Mouse (Mus musculus): ENCODE data around the gene Nxpe4.
"Not testable (repeated sequence)": the region's sequence is repeated elsewhere in the genome, so short reads cannot be mapped to it uniquely, and the experiment has no call there.

Gene Nxpe4

DNA sequence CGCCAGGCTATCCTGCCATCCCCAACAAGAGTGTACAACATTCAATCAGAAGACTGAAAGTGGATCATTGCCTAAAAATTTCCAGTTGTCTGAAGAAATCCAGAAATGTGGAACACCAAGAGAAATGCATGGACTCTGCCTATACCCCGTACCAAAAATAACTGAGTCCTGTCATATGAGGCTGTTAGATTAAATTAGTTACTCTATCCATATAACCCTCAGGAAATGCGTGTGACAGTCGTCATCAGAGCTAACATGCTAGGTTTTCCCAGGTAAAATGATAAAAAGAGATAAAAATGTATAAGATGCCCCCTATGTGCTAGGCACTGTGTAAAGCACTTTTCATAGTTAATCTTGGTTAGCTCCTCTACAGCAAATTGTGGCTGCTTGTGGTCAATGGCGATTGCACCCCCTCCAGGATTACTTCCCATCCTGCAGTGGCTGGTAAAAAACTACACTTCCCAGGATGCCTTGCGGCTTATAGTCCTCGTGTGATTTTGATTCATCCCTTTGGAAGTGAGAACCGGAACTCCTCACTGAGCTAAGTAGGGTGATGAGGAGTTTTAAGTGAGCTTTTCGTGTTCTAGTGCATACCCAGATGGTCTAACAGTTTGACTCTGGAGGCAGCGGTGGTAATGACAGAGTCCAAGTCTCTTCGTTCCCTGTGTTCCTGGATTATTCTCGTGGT is at the start of gene Nxpe4:
TSS of gene Nxpe4 (plus strand) at position 519 of the 688 bp plus-strand sequence.
- DNase-seq (ENCODE audit: extremely low spot score, low spot score), result peak; percentile 71

DNA sequence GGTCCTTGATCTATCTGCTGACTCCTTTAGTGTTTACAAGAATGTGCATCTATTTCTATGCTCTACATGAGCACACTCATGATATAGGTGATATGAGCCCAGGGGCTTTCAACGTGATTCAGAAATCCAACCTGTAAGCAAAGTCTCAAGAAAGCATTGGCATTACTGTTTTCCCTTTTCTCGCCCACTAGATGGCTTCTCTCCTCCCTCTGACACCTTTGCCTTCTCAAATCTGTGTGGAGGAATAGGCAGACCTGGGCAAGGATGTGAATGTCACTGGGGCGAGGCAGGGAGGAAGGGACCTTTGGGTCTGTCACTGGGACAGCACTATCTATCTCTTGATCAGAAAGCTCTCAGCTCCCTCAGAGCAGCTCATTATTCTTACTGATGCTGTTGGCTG is 35.0 kb upstream of the Nxpe4 start:
- DNase-seq (ENCODE audit: extremely low spot score, low spot score), result no peak

DNA sequence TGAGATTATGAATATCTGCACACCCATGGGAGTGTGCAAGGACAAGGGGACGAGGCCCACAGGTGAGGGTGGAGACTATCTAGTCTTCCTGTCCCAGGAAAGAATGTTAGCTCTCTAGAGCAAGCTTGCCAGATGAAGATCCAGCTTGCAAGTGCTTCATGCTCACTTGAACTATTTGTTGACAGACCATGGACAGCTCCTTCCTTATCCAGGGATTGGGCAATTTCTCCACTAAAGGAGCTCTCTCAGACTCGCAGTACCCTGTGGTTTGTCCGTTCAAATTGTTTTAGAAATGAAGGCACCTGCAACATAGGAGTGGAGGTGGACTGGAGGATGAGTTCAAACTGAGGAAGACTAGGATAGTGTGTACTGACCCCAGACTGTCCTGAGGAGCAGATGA is 24.3 kb upstream of the Nxpe4 start:
- DNase-seq (ENCODE audit: extremely low spot score, low spot score), result no peak

DNA sequence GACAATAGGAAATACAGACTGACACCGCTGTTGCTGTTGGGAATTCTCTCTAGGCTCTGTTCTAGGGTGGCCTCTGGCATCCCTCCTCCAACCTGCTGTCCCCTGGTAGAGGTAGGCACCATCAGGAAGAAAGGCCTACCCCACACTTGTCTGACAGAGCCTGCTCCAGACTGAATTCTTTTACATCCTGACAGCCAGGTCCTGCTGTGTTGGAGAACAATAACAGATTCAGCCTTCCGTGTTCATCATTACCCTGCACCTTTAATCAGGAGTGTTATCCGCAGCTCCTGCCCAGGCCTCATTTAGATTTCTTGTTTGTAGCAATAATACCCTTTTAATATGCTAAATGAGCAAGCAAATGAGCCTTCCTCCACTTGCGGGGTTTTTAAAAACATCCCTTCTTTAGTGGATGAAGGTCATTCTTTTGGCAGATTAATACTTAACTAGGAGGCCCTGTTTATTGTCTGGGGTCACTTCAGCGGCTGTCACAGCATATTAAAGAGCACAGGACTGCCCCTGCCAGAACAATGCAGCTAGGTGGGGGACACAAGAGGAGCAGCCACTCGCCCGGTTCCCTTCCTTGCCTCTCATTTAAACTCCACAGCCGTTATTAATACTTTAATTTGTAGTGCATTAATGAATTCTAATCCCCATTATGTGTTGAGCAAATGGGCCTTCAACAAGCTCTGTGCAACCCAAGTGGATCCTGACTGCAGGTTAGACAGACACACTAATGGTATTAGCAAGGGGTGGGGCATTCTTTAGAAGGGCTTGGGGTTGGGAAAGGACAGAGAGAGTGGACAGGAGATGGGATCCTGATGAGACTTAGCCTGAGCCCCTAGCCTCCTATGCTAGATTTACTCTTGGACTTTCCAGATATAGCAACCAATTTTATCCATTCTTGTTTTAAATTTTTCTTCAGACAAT is 21.1 kb upstream of the Nxpe4 start:
- DNase-seq (ENCODE audit: extremely low spot score, low spot score), result no peak

DNA sequence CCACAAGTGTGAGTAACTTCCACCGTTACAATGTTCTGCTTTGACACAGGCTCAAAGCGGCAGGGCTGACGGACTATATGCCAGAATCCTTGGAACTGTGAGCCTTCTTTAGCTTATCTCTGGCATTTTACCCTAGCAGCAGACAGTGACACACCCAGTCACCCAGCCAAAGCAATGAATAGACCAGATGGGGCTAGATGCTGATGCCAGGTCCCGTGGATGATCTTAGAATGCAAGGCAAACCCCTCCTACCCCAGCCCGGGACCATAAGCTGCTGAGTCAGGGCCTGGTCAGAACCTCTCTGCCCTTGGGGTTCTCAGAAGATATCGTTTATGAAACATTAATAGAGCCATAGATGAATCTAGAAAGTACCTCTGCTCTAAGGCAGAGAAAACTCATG is 19.2 kb upstream of the Nxpe4 start:
- DNase-seq (ENCODE audit: extremely low spot score, low spot score), result no peak

DNA sequence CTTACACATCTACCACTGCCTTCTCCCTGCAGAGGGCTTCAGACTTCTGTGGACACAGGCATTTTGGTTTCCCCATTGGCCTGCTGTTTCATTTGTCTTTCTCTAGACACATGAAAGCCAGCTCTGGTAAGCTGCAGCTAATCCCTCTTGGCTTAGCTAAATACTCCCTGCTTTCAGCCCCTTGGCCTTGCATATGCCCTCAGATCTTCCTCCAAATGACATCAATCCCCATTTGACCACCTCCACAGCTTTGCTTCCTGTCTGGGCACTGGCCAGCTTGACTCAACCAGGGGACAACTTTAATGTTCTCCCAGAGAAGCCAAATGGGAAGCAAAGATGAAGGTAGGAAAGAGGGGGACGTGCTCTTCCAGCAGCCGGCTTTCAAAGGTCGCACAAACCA is 15.1 kb upstream of the Nxpe4 start:
- no peak for DNase-seq (ENCODE audit: extremely low spot score, low spot score)

DNA sequence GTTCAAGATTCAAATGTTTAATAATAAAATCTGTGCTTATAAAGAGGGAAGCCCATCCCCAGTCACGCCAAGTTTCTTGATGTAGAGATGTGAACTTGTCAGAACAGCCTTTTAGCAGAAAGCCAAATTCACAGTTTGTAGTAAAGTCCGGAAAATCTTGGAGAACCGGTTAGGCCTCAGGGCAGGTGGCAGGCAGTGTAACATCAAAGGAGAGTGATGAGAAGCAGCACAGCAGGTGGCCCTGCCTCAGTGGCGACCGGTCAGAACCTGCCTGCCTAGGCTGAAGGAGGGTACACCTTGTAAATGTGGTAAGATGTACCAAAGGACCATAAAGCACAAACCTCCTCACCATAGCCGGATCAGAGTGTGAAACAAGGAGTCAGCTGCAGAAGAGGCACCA is 4.7 kb downstream of the Nxpe4 start:
- DNase-seq (ENCODE audit: extremely low spot score, low spot score), result not testable (repeated sequence)

DNA sequence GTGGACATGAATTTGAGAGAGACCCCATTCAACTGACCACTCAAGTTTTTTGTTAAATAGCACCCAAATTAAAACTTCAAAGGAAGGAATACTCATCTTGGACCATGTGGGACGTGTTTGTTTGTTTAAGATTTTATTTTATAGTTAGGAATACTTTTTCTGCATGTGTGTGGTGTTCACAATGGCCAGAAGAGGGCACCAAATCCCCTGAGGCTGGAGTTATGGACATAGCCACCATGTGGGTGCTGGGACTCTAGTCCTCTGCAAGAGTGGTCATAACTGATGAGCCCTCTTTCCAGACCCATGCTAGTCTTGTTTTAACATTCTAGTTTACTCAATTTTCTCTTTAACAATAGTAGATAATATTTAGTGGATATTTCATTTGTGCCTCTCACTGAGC is 14.9 kb downstream of the Nxpe4 start:
- no peak for DNase-seq (ENCODE audit: extremely low spot score, low spot score)

DNA sequence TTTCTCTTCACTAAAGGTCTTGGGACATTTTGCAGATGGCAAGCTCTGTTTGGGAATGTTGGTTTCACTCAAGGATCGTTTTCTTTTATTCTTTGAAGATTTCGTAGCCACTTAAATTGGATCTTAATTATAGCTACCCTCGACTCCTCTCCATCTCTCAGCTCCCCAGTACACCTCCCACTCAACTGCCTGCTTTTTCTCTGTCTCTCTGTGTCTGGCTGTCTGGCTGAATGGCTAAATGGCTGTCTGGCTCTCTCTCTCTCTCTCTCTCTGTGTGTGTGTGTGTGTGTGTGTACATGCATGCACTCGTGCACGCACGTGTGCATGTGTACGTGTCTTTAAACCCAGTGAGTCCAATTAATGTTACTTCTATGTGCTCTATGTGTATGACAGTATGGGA is 19.5 kb downstream of the Nxpe4 start:
- DNase-seq (ENCODE audit: extremely low spot score, low spot score), result no peak

DNA sequence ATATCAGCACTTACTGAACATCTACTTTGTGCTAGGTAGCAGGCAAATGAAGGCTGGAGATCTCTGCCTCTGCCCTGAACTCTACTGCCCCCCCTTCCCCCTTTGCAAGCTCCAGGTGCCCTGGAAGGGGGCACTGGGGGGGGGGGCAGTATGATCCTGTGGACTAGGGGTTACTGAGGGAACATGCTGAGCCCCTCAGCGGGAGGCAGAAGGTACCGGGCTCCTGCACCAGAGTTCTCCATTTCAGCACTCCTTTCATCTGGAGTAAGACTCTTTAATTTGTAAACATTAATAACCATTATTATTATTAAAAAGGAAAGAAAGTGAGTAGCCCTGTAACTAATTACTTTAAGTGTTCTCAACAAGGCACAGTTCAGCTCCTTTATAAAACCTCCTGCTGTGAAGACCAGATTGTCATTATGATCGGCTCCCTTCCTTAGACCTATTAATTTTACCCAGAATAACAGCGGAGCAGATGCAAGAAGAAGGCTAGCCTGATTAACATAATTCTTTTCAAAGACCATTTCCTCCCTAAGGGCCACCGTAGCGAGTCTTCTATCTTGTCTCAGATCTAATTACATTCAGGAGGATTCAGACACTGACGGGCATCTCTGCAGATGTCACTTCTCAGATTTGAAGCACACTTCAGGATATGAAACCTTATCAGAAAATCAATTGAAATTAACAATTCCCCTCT is 21.0 kb downstream of the Nxpe4 start:
- no peak for DNase-seq (ENCODE audit: extremely low spot score, low spot score)

DNA sequence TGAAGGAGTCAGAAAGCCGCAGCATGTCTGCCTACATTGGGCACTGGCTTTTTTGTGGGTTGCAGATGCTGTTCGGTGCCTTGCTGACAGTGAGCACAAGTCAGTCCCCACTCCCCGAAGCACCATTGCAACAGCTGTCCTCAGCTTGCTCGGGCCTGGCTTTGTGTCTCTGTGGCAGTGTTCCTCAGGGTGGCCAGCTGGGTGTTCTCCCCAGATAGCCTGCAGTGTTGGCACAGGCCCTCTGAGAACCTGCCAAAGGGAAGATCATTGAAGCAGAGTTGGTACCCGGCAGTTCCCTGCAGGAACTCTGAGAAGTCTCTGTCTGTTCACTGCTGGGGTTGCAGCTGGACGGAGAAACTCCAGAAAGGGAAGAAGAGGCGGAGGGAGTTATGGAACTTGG is 22.5 kb downstream of the Nxpe4 start:
- no peak for DNase-seq (ENCODE audit: extremely low spot score, low spot score)

DNA sequence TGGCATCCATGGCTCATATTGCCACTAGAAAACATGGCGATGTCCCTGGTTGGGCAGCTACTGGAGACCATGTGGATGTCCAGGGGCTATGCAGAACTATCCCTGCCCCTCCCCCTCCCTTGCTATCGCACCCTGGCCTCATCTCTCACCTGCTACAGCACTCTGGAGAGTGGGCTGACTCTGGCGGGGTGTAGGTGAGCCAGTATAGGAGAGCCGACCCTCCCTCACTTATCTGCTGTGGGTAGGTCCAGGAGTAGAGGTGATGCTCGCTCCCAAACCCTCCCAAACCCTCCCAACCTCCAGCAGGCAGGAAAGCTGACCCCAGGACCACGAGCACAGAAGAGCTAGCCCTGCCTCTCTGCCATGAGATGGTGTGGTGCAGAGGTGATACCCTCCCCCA is 27.0 kb downstream of the Nxpe4 start:
- DNase-seq (ENCODE audit: extremely low spot score, low spot score), result no peak

DNA sequence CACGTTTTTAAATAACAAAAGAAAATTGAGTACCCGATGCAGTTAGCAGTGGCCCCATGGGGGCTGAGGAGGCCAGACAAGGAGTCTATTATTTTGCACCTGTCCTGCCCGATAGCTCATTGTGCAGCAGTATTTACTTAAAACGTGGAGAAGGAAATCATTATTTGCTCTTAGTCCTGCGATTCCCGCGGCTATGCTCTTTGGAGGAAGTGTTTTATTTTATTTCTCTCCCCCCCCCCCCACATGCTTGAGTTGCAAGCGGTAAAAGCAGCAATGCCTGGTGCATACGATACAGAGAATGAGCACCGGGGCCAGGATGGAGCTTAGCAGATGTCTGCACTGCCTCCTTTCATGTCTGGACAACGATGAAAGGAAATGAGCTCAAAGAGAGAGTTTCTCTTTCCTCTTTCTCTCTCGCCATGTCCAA is 35.6 kb downstream of the Nxpe4 start:
- no peak for DNase-seq (ENCODE audit: extremely low spot score, low spot score)

DNA sequence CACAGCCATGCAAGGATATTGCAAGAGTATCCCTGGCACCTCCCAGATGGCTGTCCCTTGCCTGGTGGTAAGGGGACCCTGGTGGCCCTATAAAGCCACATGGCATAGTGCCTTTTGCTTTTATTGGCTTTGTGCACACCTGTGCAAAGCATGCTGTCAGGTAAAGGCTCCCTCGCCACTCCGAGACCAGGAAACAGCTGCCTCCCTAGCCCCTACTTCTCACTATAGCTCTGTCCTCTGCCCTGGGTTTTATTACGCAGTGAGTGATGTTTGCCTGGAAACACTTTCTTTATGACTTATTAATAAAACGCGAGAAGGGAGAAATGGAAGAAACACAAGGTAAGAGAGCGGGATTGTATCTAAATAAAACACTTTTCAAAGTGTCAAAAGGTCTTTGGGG is 49.1 kb downstream of the Nxpe4 start:
- no peak for DNase-seq (ENCODE audit: extremely low spot score, low spot score)

DNA sequence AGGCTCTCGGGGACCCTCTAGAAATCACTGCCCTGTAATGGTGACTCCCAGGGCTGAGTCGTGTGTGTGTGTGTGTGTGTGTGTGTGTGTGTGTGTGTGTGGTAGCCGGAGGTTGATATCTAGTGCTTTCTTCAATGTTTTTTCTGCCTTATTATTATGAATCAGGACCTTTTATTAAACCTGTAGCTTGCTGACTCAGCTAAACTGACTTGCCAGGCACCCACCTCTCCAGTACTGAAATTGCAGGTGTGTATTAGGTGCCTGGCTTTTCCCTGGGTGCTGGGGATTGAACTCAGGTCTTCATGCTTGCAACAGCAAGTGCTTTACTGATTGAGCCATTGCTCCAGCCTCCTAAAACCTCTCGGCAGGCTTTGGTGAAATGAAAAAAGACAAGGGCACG is 50.1 kb downstream of the Nxpe4 start:
- DNase-seq (ENCODE audit: extremely low spot score, low spot score), result no peak

DNA sequence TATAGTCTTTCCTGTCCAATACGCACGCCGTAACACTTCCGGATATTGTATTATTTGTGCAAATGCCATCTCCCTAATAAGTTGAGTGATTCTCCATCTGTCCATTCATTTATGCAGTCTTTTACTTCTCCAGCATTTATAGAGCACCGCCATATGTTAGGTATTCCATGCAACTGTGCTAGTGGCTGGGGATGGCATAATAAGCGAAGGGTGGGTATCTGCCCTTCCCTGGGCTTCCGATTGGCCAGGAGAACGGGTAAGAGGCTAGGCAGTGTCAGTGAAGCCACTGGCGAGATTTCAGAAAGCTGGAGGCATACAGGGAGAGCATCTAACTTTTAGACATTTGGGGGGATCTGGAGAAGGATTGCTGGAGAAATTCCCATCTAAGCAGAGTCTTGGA is 52.9 kb downstream of the Nxpe4 start:
- DNase-seq (ENCODE audit: extremely low spot score, low spot score), result no peak

DNA sequence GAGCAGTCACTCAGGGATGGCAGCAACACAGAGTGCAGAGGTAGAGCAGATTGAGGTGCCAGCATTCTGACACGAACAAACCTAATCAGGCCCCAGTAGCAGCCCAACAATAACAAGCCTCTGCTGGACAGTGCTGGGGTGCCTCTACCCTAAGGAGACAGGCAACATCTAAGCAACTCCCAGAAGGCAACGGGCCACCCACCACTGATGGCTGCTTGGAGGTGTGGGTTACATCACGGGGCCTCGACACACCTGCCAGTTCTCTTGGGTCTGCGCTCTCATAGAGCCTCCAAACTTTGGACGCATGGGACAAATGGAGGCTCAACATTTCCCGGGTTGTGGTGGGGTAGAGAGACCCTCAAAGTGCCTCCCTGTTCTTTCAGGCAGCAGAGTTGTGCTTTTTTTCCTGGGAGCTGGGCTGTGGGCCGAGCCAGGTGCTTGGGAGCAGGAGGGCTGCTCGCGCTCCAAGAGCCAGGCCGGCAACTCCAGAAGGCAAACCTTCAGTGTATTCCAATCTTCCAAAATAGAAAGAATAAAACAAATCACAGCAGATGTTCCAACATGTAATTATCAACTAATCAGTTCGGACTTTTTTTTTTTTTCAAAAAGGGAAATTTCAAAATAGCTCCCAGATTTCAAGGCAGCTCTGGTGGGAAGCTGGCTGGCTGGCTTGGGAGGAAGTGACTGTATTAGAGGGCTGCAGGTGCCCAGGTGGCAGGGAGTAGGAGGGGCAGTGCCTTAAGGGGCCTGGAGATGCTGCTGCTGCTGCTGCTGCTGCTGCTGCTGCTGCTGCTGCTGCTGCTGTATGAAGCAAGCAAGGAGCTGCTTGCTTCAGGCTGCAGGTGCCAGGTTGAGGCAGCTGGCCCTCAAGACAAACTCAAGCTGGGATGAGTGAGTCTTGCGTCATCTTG is 54.5 kb downstream of the Nxpe4 start:
- DNase-seq (ENCODE audit: extremely low spot score, low spot score), result no peak

DNA sequence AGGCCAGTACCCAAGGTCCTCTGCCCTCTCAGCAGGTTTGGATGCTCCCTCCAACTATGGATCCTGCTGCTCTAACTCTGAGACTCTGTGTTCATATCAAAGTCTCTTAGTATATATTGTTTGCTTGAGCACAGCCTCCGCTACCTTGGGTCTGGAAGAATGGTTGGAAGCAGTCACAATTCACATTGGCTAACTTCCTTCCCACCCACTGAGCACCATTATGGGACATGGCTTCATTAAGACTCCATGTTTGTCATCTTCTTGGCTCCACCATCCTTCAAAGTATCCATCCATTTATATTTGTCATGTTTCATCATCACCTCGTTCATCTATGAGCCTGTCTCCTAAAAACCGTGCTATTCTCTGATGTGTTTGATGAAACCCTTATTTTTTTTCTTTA is 68.9 kb downstream of the Nxpe4 start:
- no peak for DNase-seq (ENCODE audit: extremely low spot score, low spot score)

DNA sequence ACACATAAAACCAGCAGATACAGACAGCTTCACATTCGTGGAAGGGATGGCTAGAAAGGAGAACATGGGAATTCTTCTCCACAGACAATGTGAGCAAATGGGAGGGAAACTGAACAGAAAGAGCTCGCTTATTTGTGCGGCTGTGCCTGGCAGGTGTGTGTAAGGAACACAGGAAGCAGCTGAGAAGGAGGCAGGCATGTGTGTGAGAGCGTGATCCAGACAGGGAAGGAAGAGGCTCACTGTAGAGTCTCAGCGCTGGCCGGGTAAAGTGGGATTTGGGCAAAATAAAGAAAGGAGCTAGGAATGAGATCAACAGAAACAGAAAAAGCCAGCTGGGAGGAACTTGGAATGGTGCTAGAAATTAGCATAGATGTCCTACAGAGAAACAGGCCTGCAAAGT is 74.6 kb downstream of the Nxpe4 start:
- DNase-seq (ENCODE audit: extremely low spot score, low spot score), result no peak

DNA sequence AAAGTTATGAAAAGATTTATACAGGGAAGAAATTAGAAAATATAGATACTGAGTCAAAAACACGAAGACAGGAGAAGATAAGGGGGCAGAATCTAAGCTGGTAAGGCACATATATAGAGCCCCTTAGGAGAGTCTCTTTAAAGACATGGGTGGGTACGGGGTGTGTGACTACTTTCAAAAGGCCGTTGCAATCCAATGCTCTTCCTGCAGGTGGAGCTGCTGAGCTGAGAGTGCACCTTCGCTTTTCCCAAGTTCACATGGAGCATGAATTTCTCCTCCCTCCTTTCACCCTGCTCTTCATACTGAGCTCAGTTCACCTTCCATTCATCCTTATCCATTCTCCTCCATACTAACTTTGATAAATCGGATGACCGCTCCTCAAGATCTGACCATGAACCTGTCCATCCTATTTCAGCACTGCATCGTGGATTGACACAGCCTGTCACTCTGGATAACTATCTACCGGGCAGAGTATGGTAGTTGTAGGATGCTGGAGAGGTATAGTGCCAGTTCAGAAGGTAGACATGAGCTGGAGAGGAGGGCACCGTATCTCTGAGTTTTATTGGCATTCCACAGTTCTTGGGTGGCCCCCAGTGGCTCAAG is 76.4 kb downstream of the Nxpe4 start:
- no peak for DNase-seq (ENCODE audit: extremely low spot score, low spot score)

DNA sequence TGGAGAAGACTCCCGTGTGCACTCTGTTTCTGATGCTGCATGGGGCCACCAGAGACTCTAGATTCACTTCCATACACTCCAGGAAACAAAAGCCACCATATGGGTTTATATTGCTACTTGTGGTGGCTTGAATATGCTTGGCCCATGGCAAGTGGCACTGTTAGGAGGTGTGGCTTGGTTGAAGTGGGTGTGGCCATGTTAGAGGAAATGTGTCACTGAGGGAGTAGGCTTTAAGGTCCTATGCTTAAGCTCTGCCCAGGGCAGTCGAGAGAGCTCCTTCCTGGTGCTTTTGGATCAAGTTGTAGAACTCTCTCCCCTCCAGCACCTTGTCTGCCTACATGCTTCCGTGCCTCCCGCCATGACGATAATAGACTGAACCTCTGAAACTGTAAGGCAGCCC is 77.6 kb downstream of the Nxpe4 start:
- DNase-seq (ENCODE audit: extremely low spot score, low spot score), result no peak
